Mouse (Mus musculus) adrenal gland, postnatal 10 days (tissue): ENCODE data around the gene Osgin1. TPM values are rescaled to one million over a fixed set of nuclear protein-coding genes. Genes with fewer than 3 reads are reported as not detected.

ENCODE experiments used
- DNase-seq: peaks from one replicate; pipeline ENCODE4 v3.0.0; 2021; ENCODE audit warnings: mixed read lengths
- total RNA-seq, 2 experiments: library from RNA; stranded (reverse); gene quantifications; 2 replicates each; pipeline ENCODE4 v1.2.3; 2021

Osgin1 gene
- total RNA-seq, 2 experiments from 2014 or later: 72.1 to 81.4 TPM

- DNase-seq: no peak
Observed at GRCm38 (mm10) chr8:119442970-119443369, 9.0 kb downstream of the Osgin1 start.

- DNase-seq: peak; percentile 95
Observed at GRCm38 (mm10) chr8:119446211-119446989, 12.5 kb downstream of the Osgin1 start, which contains the start of gene Necab2. Gene Necab2, plus strand, starts transcription at chr8:119446719.

GRCm38 (mm10) chr8:119446990-119447780 is 13.3 kb downstream of the Osgin1 start:
- no peak for DNase-seq

- no peak for DNase-seq
Observed at GRCm38 (mm10) chr8:119447781-119448170, 13.9 kb downstream of the Osgin1 start.

GRCm38 (mm10) chr8:119449627-119450026 is 15.7 kb downstream of the Osgin1 start:
- DNase-seq: no peak

- DNase-seq: no peak
Observed at GRCm38 (mm10) chr8:119451131-119451530, 17.2 kb downstream of the Osgin1 start.

- DNase-seq: no peak
Observed at GRCm38 (mm10) chr8:119452919-119453318, 19.0 kb downstream of the Osgin1 start.

GRCm38 (mm10) chr8:119456045-119456444 is 22.1 kb downstream of the Osgin1 start:
- DNase-seq: no peak

GRCm38 (mm10) chr8:119459724-119460123 is 25.8 kb downstream of the Osgin1 start:
- DNase-seq: peak; percentile 36

GRCm38 (mm10) chr8:119461356-119461755 is 27.4 kb downstream of the Osgin1 start:
- DNase-seq: peak; percentile 37

- no peak for DNase-seq
Observed at GRCm38 (mm10) chr8:119463709-119464108, 29.8 kb downstream of the Osgin1 start.

- peak; percentile 41 for DNase-seq
Observed at GRCm38 (mm10) chr8:119466105-119466504, 32.2 kb downstream of the Osgin1 start.

- DNase-seq: no peak
Observed at GRCm38 (mm10) chr8:119466794-119467193, 32.9 kb downstream of the Osgin1 start.

GRCm38 (mm10) chr8:119468091-119468490 is 34.2 kb downstream of the Osgin1 start:
- DNase-seq: no peak

GRCm38 (mm10) chr8:119478684-119479083 is 44.8 kb downstream of the Osgin1 start:
- DNase-seq: no peak

GRCm38 (mm10) chr8:119484145-119484896 is 50.4 kb downstream of the Osgin1 start:
- DNase-seq: no peak

- DNase-seq: no peak
Observed at GRCm38 (mm10) chr8:119487093-119487492, 53.2 kb downstream of the Osgin1 start.

Other genes with a start within 250 kb of the Osgin1 start
- 100 to 1,000 TPM; 168 to 176 TPM for gene Hsbp1, start 89.6 kb upstream of the Osgin1 start, total RNA-seq
- gene Mlycd, start 39.2 kb upstream of the Osgin1 start, total RNA-seq: 10 to 100 TPM; 69.7 to 86.6 TPM
- 10 to 100 TPM in 1 of 2 experiments, 1 to 10 TPM in 1; 9.4 to 11.9 TPM for gene Necab2, start 12.6 kb downstream of the Osgin1 start, total RNA-seq
- not detected for gene Slc38a8, start 67.6 kb downstream of the Osgin1 start, total RNA-seq
- 100 to 1,000 TPM; 103 to 114 TPM for gene Mbtps1, start 124.6 kb downstream of the Osgin1 start, total RNA-seq
- gene Hsdl1, start 141.1 kb downstream of the Osgin1 start, total RNA-seq: 10 to 100 TPM; 24.8 to 28.0 TPM
- gene Dnaaf1, start 141.1 kb downstream of the Osgin1 start, total RNA-seq: not detected
- 10 to 100 TPM; 10.1 to 13.0 TPM for gene Taf1c, start 171.1 kb downstream of the Osgin1 start, total RNA-seq
- not detected for gene Adad2, start 178.6 kb downstream of the Osgin1 start, total RNA-seq
- gene Kcng4, start 201.6 kb downstream of the Osgin1 start, total RNA-seq: under 1 TPM; 0.42 to 0.79 TPM
- 10 to 100 TPM; 15.4 to 17.4 TPM for gene Wfdc1, start 232.2 kb downstream of the Osgin1 start, total RNA-seq